Mouse (Mus musculus): Measurements from ENCODE around the gene Ehmt2. TPM values are rescaled to one million over a fixed set of nuclear protein-coding genes. Genes with fewer than 3 reads are reported as not detected.
"Not testable (repeated sequence)": the region's sequence is repeated elsewhere in the genome, so short reads cannot be mapped to it uniquely, and the experiment has no call there.

Ehmt2 gene
- total RNA-seq, 2 experiments from 2014 or later = 45.2 to 49.4 TPM

DNA sequence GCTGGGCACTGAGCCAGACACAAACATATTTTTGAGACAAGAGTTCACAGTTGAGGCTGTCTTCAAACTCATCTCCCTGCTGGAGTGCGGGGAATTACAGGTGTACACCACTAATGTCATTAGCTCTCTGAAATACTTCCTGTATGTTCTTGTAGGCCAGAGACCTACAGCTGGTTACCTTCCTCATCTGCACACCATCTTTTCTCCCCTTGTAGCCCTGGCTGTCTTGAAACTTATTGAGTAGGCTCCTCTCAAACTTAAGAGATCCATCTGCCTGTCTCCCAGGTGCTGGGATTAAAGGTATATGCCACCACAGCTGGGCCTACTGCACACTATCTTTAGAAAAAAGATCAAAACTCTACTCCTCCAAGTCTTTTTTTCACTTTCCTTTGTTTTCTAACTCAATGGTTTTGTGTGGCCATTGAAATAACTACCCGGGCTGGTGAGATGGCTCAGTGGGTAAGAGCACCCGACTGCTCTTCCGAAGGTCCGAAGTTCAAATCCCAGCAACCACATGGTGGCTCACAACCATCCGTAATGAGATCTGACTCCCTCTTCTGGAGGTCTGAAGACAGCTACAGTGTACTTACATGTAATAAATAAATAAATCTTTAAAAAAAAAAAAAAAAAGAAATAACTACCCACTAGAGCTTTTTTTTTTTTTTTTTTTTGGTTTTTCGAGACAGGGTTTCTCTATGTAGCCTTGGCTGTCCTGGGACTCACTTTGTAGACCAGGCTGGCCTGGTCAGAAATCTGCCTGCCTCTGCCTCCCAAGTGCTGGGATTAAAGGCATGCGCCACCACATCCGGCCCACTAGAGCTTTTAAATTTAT lies 50.7 kb downstream of the Ehmt2 start:
- not testable (repeated sequence) for DNase-seq
- intact Hi-C loops (cut with DNase I) = loop anchor here (10.0 kb wide), 1 partner anchor 94 kb away; the partner anchor contains the start of genes Nelfe and Skiv2l

DNA sequence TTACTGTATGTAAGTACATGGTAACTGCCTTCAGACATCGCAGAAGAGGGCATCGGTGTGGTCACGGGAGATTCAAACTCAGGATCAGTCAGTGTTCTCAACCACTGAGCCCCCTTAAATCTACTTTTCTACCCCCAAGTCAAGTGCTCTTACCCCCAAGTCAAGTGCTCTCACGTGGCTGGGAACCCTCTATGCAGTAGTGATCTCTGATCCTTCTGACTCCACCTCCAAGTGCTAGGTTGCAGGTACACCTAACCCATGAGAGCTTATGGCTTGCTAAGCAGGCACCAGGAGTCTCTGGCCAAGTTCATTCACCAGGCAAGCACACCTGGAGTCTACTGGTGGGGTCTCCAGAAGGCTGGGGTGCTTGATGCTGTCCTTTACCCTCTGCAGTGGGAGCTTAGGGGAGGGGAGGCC lies 51.3 kb downstream of the Ehmt2 start:
- intact Hi-C loops (cut with DNase I) = loop anchor here (10.0 kb wide), 1 partner anchor 95 kb away; the partner anchor contains the start of genes Nelfe and Skiv2l
- no peak for DNase-seq

DNA sequence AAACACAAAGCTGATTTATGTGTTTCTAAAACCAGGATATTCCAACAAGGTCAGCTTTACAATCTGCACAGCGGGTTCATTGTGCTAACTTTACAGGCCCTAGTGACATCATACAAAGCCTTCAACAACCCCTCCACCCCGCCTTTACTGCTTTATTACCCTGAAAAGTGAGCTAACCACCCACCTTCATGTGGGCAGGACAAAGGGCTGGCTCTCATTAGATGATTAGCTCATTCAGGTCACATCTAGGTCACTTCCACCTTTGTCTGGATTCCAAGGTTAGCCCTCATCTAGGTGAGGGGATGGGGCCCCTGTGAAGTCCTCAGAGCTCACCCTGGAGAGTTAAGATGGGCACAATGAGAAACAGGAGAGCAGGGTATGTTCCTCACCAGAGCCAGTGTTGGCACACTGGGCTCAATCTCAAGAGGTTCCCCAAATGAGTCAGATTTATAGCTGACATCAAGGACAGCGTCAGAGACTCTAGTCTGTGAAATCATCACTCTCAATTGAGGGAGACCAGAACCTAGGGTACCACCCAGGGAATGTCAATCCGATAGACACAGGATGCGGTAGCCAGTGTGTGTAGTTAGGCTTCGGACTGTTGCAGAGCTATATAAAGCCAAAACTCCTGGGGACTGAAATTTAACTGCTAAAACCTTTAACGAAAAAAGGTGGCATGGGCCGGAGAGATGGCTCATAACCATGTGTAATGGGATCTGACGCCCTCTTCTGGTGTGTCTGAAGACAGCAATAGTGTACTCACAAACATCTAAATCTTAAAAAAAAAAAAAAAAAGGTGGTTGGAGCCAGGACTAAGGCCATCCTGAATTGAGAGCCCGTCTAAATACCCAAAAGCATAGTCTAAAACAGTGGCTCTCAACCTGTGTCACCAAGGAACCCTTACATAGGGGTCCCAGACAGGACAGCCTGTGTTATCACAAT lies 52.5 kb downstream of the Ehmt2 start:
- DNase-seq = no peak
- intact Hi-C loops (cut with DNase I) = loop anchor here (1.0 kb wide), 1 partner anchor 33 kb away; no protein-coding TSS in a partner anchor

DNA sequence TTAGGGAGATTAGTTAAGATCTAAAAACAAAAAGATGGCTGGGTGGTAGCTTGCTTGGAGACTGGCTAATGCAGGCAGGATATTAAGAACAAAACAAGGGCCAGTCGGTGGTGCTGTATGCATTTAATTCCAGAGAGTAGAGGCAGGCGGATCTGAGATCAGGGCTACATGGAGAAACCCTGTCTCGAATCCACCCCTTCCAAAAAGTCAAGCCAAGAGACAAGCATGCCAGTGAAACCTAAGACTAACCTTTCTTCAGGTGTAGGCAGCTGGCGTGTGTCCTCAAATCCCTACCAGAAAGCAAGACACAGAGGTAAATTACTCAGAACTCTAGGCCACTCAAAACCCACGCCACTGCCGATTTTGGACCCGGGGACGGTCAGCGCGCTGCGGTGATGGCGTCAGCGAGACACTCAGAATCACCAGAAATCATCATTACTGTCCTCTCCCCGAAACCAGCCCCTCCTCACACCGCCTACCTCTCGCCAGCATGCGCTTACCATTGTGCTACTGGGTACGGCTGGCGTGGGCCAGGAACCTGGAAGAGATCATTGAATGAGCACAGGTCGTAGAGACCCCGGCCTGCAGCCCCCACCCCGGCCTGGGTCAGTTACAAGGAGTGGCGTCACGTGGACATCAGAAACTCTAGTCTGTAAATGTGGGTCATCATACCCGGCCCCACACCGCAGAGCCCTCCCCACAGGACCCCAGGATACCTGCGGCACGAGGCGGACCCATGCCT lies 53.5 kb downstream of the Ehmt2 start:
- DNase-seq = no peak
- intact Hi-C loops (cut with DNase I) = loop anchor here (1.0 kb wide), 1 partner anchor 31 kb away; no protein-coding TSS in a partner anchor

GRCm38 (mm10) chr17:34952378-34953040 lies 54.2 kb downstream of the Ehmt2 start:
- intact Hi-C loops (cut with DNase I) = no loop called here

GRCm38 (mm10) chr17:34953258-34953657 lies 55.0 kb downstream of the Ehmt2 start:
- intact Hi-C loops (cut with DNase I) = no loop called here
- no peak for DNase-seq

More at GRCm38 (mm10) chr17:34952378-34953040, 54.2 kb downstream of the Ehmt2 start:
- peak; percentile 82 to 91 for DNase-seq

- intact Hi-C loops (cut with DNase I) = no loop called here
- DNase-seq = no peak
These were observed 55.6 kb downstream of the Ehmt2 start for GRCm38 (mm10) chr17:34953904-34954303.

- DNase-seq = no peak
- intact Hi-C loops (cut with DNase I) = loop anchor here (1.0 kb wide), 1 partner anchor 23 kb away; no protein-coding TSS in a partner anchor
These were observed 56.6 kb downstream of the Ehmt2 start for GRCm38 (mm10) chr17:34954831-34955230.

DNA sequence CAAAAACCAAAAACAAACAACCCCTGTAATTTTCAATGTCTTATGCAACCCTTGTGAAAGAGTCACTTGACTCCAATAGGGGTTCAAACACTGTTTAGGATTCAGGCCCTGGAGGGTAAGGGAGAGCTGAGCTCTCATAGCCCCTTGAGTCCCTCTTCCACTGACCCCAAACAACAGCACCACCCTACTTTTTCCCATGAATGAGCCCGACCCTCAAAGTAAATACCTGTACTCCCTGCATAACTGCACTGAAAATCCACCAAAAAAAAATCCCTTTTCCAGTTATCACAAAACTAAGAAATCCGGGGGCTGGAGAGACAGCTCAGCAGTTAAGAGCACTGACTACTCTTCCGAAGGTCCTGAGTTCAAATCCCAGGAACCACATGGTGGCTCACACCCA lies 57.6 kb downstream of the Ehmt2 start:
- DNase-seq = no peak
- intact Hi-C loops (cut with DNase I) = loop anchor here (1.0 kb wide), 1 partner anchor 22 kb away; no protein-coding TSS in a partner anchor

DNA sequence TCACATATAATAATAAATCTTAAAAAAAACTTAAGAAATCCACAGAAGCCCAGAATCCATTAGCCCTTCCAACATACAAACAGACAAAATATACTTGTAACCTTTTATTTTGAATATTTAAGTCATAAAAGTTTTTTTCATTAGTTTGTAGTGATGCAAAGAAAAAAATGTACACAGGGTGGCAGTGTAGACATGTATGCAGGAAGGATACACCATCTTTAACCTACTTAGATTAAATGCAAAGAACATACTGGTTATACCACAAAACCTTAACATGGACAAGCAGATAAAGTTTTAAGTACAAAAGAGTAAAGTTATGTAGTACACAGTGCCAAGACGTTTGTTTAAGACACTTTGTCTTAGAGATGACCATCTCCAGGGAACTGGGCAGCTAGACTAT lies 58.1 kb downstream of the Ehmt2 start:
- intact Hi-C loops (cut with DNase I) = no loop called here
- no peak for DNase-seq

DNA sequence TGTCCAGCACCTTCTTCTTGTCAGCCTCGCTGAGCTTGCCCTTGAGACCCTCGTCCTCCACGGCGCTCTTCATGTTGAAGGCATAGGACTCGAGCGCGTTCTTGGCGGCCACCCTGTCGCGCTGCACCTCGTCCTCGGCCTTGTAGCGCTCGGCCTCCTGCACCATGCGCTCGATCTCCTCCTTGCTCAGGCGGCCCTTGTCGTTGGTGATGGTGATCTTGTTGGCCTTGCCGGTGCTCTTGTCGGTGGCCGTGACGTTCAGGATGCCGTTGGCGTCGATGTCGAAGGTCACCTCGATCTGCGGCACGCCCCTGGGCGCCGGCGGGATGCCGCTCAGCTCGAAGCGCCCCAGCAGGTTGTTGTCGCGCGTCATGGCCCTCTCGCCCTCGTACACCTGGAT lies 59.0 kb downstream of the Ehmt2 start:
- DNase-seq; intact Hi-C loops (cut with DNase I): not testable (repeated sequence)

DNA sequence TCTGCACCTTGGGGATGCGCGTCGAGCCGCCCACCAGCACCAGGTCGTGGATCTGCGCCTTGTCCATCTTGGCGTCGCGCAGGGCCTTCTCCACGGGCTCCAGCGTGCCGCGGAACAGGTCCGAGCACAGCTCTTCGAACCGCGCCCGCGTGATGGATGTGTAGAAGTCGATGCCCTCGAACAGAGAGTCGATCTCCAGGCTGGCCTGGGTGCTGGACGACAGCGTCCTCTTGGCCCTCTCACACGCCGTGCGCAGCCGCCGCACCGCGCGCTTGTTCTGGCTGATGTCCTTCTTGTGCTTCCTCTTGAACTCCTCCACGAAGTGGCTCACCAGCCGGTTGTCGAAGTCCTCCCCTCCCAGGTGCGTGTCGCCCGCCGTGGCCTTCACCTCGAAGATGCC lies 59.7 kb downstream of the Ehmt2 start:
- intact Hi-C loops (cut with DNase I); DNase-seq: not testable (repeated sequence)

GRCm38 (mm10) chr17:34958734-34959129 lies 60.5 kb downstream of the Ehmt2 start:
- DNase-seq; intact Hi-C loops (cut with DNase I): not testable (repeated sequence)

GRCm38 (mm10) chr17:34959130-34959778 lies 61.0 kb downstream of the Ehmt2 start, which contains the start of gene Hspa1b:
Gene Hspa1b (minus strand): TSS chr17:34959238.
- intact Hi-C loops (cut with DNase I) = not testable (repeated sequence)
- DNase-seq = peak; percentile 79 to 81

- intact Hi-C loops (cut with DNase I) = no loop called here
- peak; percentile 29 to 42 for DNase-seq
These were observed 61.7 kb downstream of the Ehmt2 start for GRCm38 (mm10) chr17:34959881-34960515.

DNA sequence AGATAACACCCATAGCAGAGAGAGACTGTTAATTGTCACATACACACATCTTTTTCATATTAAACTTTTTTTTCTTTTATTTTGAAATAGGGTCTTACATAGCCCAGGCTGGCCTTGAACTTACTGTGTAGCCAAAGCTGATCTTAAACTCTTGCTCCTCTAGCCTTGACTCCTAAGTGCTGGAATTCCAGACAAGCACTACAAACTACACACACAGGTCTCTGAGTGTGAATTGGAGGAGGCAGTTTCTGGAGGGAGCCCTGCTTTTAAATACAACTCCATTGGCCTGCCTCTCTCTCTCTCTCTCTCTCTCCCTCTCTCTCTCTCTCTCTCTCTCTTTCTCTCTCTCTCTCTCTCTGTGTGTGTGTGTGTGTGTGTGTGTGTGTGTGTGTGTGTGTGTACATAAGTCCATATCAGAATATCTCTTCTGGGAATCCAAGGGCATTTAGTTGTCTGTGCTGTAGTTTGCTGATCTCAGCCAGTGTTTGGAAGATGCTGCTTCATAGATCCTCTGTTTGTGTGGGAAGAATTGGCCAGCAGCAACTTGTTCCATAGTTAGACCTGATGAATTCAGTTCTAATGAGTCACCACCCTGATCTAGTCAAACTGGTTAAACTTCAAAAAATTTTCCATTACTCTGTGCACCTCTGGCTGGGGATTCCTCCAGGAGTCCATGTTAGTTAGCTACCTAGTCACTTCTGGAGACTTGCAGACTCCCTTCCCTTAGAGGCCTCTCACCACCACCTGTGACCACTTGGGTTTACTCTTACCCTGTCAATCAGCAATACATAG lies 62.6 kb downstream of the Ehmt2 start:
- intact Hi-C loops (cut with DNase I) = no loop called here
- DNase-seq = no peak

- intact Hi-C loops (cut with DNase I) = no loop called here
- peak in 1 of 2 experiments; percentile 6 for DNase-seq
These were observed 63.9 kb downstream of the Ehmt2 start for GRCm38 (mm10) chr17:34962125-34962524.

GRCm38 (mm10) chr17:34962841-34963240 lies 64.6 kb downstream of the Ehmt2 start:
- intact Hi-C loops (cut with DNase I) = no loop called here
- no peak for DNase-seq
